Comparison of ENCODE assay signal across 8 mouse cellular contexts in the genomic region with DNA sequence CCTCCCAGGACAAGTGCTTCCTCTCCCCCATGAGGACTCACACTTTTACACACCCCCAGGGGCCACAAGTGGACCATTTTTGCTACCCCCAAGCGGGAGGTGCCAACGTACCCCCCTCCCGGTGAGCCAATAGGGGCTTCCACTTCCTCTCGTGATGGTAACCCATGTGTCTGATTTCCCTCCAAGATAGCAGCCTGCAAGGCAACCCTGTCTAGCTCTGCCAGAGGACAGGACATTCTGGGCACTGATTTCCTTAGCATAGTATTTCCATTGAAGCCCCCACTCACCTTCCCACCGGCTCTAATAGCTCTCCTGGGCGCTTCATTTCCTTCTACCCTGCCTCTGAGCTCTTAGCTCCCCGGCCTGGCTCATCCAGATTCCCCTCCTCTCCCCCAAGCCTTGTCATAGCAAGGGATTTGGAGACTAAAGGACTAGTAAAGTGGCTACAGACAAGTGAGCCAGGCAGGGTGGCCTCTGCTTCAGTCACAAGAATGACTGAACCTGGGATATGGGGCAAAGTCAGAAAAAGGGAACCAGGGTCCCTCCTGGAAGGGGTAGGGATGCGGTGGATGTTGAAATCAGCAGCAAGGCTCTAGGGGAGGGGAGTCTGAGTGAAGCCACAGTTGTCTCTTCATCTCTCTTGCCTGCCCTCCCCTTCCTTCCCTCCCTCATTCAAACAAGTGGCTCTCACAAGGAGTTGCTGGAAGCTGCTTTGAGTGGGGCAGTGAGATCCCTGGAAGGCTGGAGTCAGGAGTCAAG. TPM values are rescaled to one million over a fixed set of nuclear protein-coding genes. Genes with fewer than 3 reads are reported as not detected.
DNase-seq lines count a peak whose midpoint lies in the region; ATAC-seq and TF ChIP-seq lines count a peak whose summit lies in the region.
"Had no signal": no experiment of that assay in that cellular context is flagged by ENCODE, and none has a peak within 500 bp of the region (broad histone marks: within the 10 kb centered on the region; RNA-seq: fewer than 3 reads in every experiment).

No protein-coding gene starts in this region.

- ATAC-seq in hindbrain, embryonic 14.5 days (ENCODE audit: low FRiP score), result no peak
- peak; percentile 32 for ATAC-seq in megakaryocyte progenitor cell, adult 5-6 weeks (replicated peaks; ENCODE audit: poor library complexity)

- peak; percentile 12 to 62; a peak in 2 of 4 replicates for TF ChIP-seq EP300 in MEL (IDR thresholded peaks at IDR 0.05; ENCODE audit: low read depth in 1 of 2, low read length in 2 of 2)

- H3K9ac ChIP-seq in MEL (ENCODE audit: control insufficient read depth, low read depth, low read length, poor library complexity, severe bottlenecking), result peak overlapping the region; percentile 45
- H3K9ac ChIP-seq in hindbrain, embryonic 14.5 days, result peak overlapping the region; percentile 64; the same call in 1 of the 2 replicates

- peak overlapping the region; percentile 30 to 64; a peak in 2 of 4 replicates for H3K4me3 ChIP-seq in MEL (ENCODE audit: control insufficient read depth in 1 of 2, insufficient read depth in 1 of 2, low read depth in 2 of 2, low read length in 2 of 2)
- peak overlapping the region; percentile 34 for H3K4me3 ChIP-seq in hindbrain, embryonic 14.5 days (replicated peaks; ENCODE audit: low read length)

- H3K27me3 ChIP-seq in MEL (ENCODE audit: control insufficient read depth in 1 of 2, insufficient read depth in 2 of 2, low read length in 2 of 2), result peaks cover 3 to 4% of the 10 kb centered on the region in 2 experiments; a peak in 3 of 4 replicates
- H3K27me3 ChIP-seq in hindbrain, embryonic 14.5 days (ENCODE audit: control insufficient read depth, insufficient read depth, low read length), result peaks cover 17% of the 10 kb centered on the region; the same call in 1 of the 2 replicates

- TF ChIP-seq RAD21 in MEL (IDR thresholded peaks at IDR 0.05; ENCODE audit: low read depth, low read length), result no peak

- TF ChIP-seq CTCF in MEL (IDR thresholded peaks at IDR 0.05 in 2 of 3, conservative IDR thresholded peaks at IDR 0.05 in 1 of 3; ENCODE audit: control insufficient read depth in 1 of 3, insufficient read depth in 1 of 3, low read depth in 2 of 3, low read length in 3 of 3, poor library complexity in 1 of 3, severe bottlenecking in 1 of 3), result no peak

- H3K79me2 ChIP-seq in MEL (ENCODE audit: control insufficient read depth, insufficient read depth, low read length, poor library complexity), result no peaks in the 10 kb centered on the region; the same call in 1 of the 2 replicates

- 2% methylated on average over 8 of the region's 8 CpGs for WGBS in hindbrain, embryonic 14.5 days

- H3K9me3 ChIP-seq in MEL (replicated peaks; ENCODE audit: insufficient read depth, low read length), result no peaks in the 10 kb centered on the region
- no peaks in the 10 kb centered on the region for H3K9me3 ChIP-seq in hindbrain, embryonic 14.5 days (ENCODE audit: control insufficient read depth, low read length)

- DNase-seq in 416B (ENCODE audit: low read depth), result peak; percentile 9
- DNase-seq in MEL (ENCODE audit: low read depth, low spot score), result peak; percentile 51
- no peak for DNase-seq in hindbrain, embryonic 14.5 days (ENCODE audit: low spot score)
- DNase-seq in spleen, adult 18-20 months, result no peak
- DNase-seq in right cerebral cortex, postnatal 14 days, result no peak
- DNase-seq in frontal cortex, postnatal 14 days (ENCODE audit: low spot score in 2 of 2), result no peak
- DNase-seq: cerebellum, adult 9-10 months had no signal

- H3K27ac ChIP-seq in MEL (ENCODE audit: control insufficient read depth, low read depth, low read length), result peak overlapping the region; percentile 5; the same call in 1 of the 2 replicates
- peak overlapping the region; percentile 62; the same call in 1 of the 2 replicates for H3K27ac ChIP-seq in hindbrain, embryonic 14.5 days

- H3K4me1 ChIP-seq in MEL (ENCODE audit: control insufficient read depth in 1 of 2, insufficient read depth in 2 of 2, low read length in 2 of 2), result peaks cover 23 to 40% of the 10 kb centered on the region in 2 experiments; a peak in 3 of 4 replicates
- peaks cover 68% of the 10 kb centered on the region for H3K4me1 ChIP-seq in hindbrain, embryonic 14.5 days (replicated peaks; ENCODE audit: control insufficient read depth, insufficient read depth, low read length)

- no peak for TF ChIP-seq POLR2A in MEL (IDR thresholded peaks at IDR 0.05; ENCODE audit: control insufficient read depth in 1 of 2, insufficient read depth in 1 of 2, low read depth in 1 of 2, low read length in 2 of 2, poor library complexity in 1 of 2)

- H3K36me3 ChIP-seq in MEL (ENCODE audit: control insufficient read depth in 1 of 2, insufficient read depth in 2 of 2, low read length in 2 of 2), result peaks cover 0 to 27% of the 10 kb centered on the region in 2 experiments; a peak in 2 of 4 replicates
- H3K36me3 ChIP-seq in hindbrain, embryonic 14.5 days (replicated peaks; ENCODE audit: control insufficient read depth, insufficient read depth), result no peaks in the 10 kb centered on the region

- peak overlapping the region; percentile 69 for H3K4me2 ChIP-seq in hindbrain, embryonic 14.5 days (replicated peaks)

TF ChIP-seq in MEL, 35 proteins besides CTCF, POLR2A, EP300 and RAD21:
- TF ChIP-seq ETS1 (IDR thresholded peaks at IDR 0.05; ENCODE audit: low read depth, low read length) (peak; percentile 62), TAL1 (IDR thresholded peaks at IDR 0.05; ENCODE audit: low read length) (peak; percentile 55), MYC (IDR thresholded peaks at IDR 0.05; ENCODE audit: low read depth, low read length) (no peak), GATA1 (IDR thresholded peaks at IDR 0.05; ENCODE audit: low read depth, low read length) (peak; percentile 70), TCF12 (IDR thresholded peaks at IDR 0.05; ENCODE audit: low read depth, low read length) (peak; percentile 71), RCOR1 (IDR thresholded peaks at IDR 0.05; ENCODE audit: low read depth, low read length) (peak; percentile 89), BHLHE40 (IDR thresholded peaks at IDR 0.05; ENCODE audit: borderline replicate concordance, low read depth, low read length) (peak; percentile 78), MYB (IDR thresholded peaks at IDR 0.05; ENCODE audit: low read depth, low read length) (no peak)

RNA-seq across cellular contexts. Expression of gene Asic4, which starts 0.7 kb away (rescaled TPM):
- total RNA-seq in MEL (2012; rRNA removed), result 0.19 TPM in 1 of 2 replicates, not detected in the other
- polyA plus RNA-seq in MEL (2012; ENCODE audit: insufficient read depth in 1 of 2, insufficient read length in 2 of 2, low read depth in 1 of 2, low replicate concordance in 2 of 2, missing spikeins in 1 of 2), result under 1 TPM in 1 of 2 experiments, not detected in 1; 0.18 TPM
- 4.9 and 5.0 TPM in 2 replicates for polyA plus RNA-seq in hindbrain, embryonic 14.5 days (2014; fragmentation: Nextera tagmentation; extraction: Ambion mirVana)
- not detected in 2 replicates for total RNA-seq in megakaryocyte progenitor cell, adult 5-6 weeks (2015)
- total RNA-seq in megakaryocyte progenitor cell, adult 5-6 weeks (2017), result not detected in 2 replicates

RNA-seq across cellular contexts. Expression of gene Gmppa, which starts 13.8 kb away (rescaled TPM):
- 63.8 and 65.0 TPM in 2 replicates for total RNA-seq in MEL (2012; rRNA removed)
- 100 to 1,000 TPM in 1 of 2 experiments, not detected in 1; 145 TPM for polyA plus RNA-seq in MEL (2012; ENCODE audit: insufficient read depth in 1 of 2, insufficient read length in 2 of 2, low read depth in 1 of 2, low replicate concordance in 2 of 2, missing spikeins in 1 of 2)
- polyA plus RNA-seq in hindbrain, embryonic 14.5 days (2014; fragmentation: Nextera tagmentation; extraction: Ambion mirVana), result 53.1 and 65.0 TPM in 2 replicates
- total RNA-seq in megakaryocyte progenitor cell, adult 5-6 weeks (2015), result 65.8 and 74.1 TPM in 2 replicates
- 87.0 and 98.6 TPM in 2 replicates for total RNA-seq in megakaryocyte progenitor cell, adult 5-6 weeks (2017)

RNA-seq across cellular contexts. Expression of gene Chpf, which starts 29.6 kb away (rescaled TPM):
- total RNA-seq in MEL (2012; rRNA removed), result 23.9 and 32.3 TPM in 2 replicates
- polyA plus RNA-seq in MEL (2012; ENCODE audit: insufficient read depth in 1 of 2, insufficient read length in 2 of 2, low read depth in 1 of 2, low replicate concordance in 2 of 2, missing spikeins in 1 of 2), result 10 to 100 TPM in 1 of 2 experiments, not detected in 1; 49.0 TPM
- polyA plus RNA-seq in hindbrain, embryonic 14.5 days (2014; fragmentation: Nextera tagmentation; extraction: Ambion mirVana), result 49.2 and 55.0 TPM in 2 replicates
- total RNA-seq in megakaryocyte progenitor cell, adult 5-6 weeks (2015), result 0.27 and 0.83 TPM in 2 replicates
- 0.57 and 2.0 TPM in 2 replicates for total RNA-seq in megakaryocyte progenitor cell, adult 5-6 weeks (2017)

RNA-seq across cellular contexts. Expression of gene Tmem198, which starts 29.8 kb away (rescaled TPM):
- 0.33 and 0.65 TPM in 2 replicates for total RNA-seq in MEL (2012; rRNA removed)
- 1 to 10 TPM in 1 of 2 experiments, not detected in 1; 1.4 TPM for polyA plus RNA-seq in MEL (2012; ENCODE audit: insufficient read depth in 1 of 2, insufficient read length in 2 of 2, low read depth in 1 of 2, low replicate concordance in 2 of 2, missing spikeins in 1 of 2)
- polyA plus RNA-seq in hindbrain, embryonic 14.5 days (2014; fragmentation: Nextera tagmentation; extraction: Ambion mirVana), result 37.5 and 40.3 TPM in 2 replicates
- total RNA-seq in megakaryocyte progenitor cell, adult 5-6 weeks (2015), result not detected in 2 replicates
- total RNA-seq in megakaryocyte progenitor cell, adult 5-6 weeks (2017), result 2.9 TPM in 1 of 2 replicates, not detected in the other

RNA-seq across cellular contexts. Expression of gene Obsl1, which starts 56.7 kb away (rescaled TPM):
- 0.08 TPM in 1 of 2 replicates, not detected in the other for total RNA-seq in MEL (2012; rRNA removed)
- polyA plus RNA-seq in MEL (2012; ENCODE audit: insufficient read depth in 1 of 2, insufficient read length in 2 of 2, low read depth in 1 of 2, low replicate concordance in 2 of 2, missing spikeins in 1 of 2), result 1 to 10 TPM in 1 of 2 experiments, not detected in 1; 1.2 TPM
- polyA plus RNA-seq in hindbrain, embryonic 14.5 days (2014; fragmentation: Nextera tagmentation; extraction: Ambion mirVana), result 22.6 and 25.9 TPM in 2 replicates
- total RNA-seq in megakaryocyte progenitor cell, adult 5-6 weeks (2015), result 1.0 TPM in 1 of 2 replicates, not detected in the other
- total RNA-seq in megakaryocyte progenitor cell, adult 5-6 weeks (2017), result 0.30 TPM in 1 of 2 replicates, not detected in the other

Comparison
In these comparisons a context has a peak if more than half of its experiments do, and no peak if none do; other contexts are left out.
1. DNase-seq: peak in 416B (single experiment) and MEL (single experiment); none in hindbrain, embryonic 14.5 days (single experiment), spleen, adult 18-20 months (0 of 2), right cerebral cortex, postnatal 14 days (single experiment) and frontal cortex, postnatal 14 days (0 of 2).